Mouse (Mus musculus) liver, adult 2 months (tissue): ENCODE results near the gene Chl1.

Experiments used
- CTCF ChIP-seq: fragments of 200-500 bp; IDR thresholded peaks from 2 replicates; pipeline ENCODE4 v1.5.1; 2011; ENCODE audit warnings: low read depth, low read length, control low read depth
- POLR2A ChIP-seq: fragments of 200-500 bp; IDR thresholded peaks from 2 replicates; pipeline ENCODE4 v1.6.1; 2011; ENCODE audit warnings: low read length, control low read depth; ENCODE audit not compliant: insufficient read depth; ENCODE audit errors: extremely low read depth

- no peak for TF ChIP-seq POLR2A
- no peak for TF ChIP-seq CTCF
Observed at GRCm38 (mm10) chr6:103519596-103519995, 9.2 kb downstream of the Chl1 start.
